Mouse (Mus musculus): Measurements from ENCODE around the gene Mgst3.
A peak's percentile ranks its signal among the peaks of the same experiment; 100 is the strongest.

The Mgst3 gene

GRCm38 (mm10) chr1:167387310-167387709, 6.3 kb downstream of the Mgst3 start:
- DNase-seq, result peak; percentile 73

- no peak for DNase-seq
Observed at GRCm38 (mm10) chr1:167386466-167386865, 7.2 kb downstream of the Mgst3 start.

DNA sequence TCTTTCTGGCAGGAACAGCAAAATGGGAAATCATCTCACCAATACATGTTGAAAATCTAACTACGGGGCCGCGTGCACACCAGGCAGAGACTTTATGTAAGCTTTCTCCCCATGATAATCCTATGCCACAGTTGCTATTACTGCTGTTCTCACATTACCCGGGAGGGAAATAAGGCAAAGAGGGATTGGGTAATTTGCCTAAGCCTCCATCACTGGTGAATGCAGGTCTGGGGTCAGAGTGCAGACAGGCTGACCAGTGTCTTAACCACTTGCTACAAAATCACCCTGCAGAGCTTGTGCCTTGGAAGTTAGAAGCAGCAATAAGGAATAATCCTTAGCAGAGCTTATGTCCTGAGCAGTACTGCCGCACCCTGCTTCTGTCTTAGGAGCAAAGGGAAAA, 8.0 kb downstream of the Mgst3 start:
- DNase-seq, result no peak

- no peak for DNase-seq
Observed at GRCm38 (mm10) chr1:167385211-167385610, 8.4 kb downstream of the Mgst3 start.

- no peak for DNase-seq
Observed at GRCm38 (mm10) chr1:167384156-167384555, 9.5 kb downstream of the Mgst3 start.

- DNase-seq, result no peak
Observed at GRCm38 (mm10) chr1:167383178-167383577, 10.5 kb downstream of the Mgst3 start.

DNA sequence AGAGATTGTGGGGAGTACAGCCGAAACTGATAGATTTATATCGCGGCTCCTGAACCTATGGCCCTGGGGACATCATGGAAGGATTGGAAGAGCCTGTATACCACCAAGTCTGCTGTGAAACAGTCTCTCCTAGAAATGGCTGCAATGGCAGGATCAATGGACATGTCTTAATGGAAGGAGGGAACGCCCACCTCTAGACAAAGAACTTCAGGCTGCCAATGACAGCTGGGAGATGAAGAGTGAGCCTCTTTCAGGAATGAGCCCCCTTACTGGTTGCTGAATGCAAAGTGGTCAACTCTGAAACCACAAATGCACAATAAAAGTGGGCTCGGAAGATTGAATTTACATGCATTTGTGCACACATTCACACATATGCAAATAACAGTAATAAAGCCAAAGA, 10.9 kb downstream of the Mgst3 start:
- DNase-seq, result no peak

GRCm38 (mm10) chr1:167382316-167382715, 11.3 kb downstream of the Mgst3 start:
- no peak for DNase-seq

- peak; percentile 30 for DNase-seq
Observed at GRCm38 (mm10) chr1:167381050-167382015, 12.3 kb downstream of the Mgst3 start.

- DNase-seq, result no peak
Observed at GRCm38 (mm10) chr1:167380223-167380622, 13.4 kb downstream of the Mgst3 start.

DNA sequence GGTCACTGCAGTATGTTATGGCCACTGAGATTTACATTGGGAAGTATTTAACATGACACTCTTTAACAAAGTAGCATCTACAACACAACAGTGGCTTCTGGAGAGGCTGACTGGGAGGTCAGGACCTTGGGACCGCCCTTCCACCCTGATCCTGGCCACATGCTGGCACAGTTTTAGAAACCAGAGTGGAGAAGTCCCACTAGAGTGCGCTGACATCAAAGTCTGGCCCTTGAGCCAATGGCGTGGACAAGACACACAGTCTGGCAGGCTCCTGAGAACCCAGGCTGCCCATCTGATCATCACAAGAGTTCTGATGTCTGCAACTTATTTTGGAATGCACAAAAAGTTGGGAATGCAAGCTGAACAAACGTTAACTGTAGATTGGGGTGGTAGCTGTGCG, 13.9 kb downstream of the Mgst3 start:
- no peak for DNase-seq

- DNase-seq, result no peak
Observed at GRCm38 (mm10) chr1:167378019-167378418, 15.6 kb downstream of the Mgst3 start.

GRCm38 (mm10) chr1:167374942-167375341, 18.7 kb downstream of the Mgst3 start:
- no peak for DNase-seq

DNA sequence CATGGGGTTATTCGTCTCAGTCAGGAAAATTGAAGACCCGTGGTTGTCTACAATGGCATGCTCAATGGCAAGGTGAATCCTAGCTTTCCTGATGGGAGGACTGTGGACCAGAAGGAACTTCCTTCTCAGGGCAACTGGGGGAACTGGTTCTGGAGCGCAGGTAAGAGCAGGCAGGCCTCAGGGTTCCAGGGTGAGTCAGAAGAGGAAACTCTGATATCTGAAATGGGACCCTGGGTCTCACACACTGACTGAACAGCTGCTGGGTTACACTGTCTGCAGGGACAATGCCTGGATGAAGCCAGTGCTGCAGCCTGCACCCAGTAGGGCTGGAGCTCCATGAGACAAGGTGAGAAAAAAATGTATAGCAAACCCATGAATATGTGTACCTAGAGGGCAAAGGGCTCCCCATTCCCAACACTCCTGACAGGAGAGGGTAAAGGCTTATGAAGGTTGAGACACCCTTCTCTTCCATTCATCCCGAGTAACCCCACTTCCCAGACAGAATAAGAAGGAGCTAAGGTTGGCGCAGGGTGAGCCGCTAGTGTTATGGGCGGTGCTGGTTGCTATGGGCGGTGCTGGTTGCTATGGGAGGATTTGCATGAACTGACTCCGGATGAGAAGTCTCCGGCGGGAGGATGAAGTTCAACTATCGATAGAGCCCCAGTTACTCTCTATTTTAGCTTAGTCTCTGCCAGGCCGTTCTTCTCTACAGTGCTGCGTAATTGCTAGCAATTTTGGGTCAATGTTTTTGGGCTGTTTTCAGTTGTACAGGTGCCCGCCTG, 19.4 kb downstream of the Mgst3 start:
- peak; percentile 84 for DNase-seq

DNA sequence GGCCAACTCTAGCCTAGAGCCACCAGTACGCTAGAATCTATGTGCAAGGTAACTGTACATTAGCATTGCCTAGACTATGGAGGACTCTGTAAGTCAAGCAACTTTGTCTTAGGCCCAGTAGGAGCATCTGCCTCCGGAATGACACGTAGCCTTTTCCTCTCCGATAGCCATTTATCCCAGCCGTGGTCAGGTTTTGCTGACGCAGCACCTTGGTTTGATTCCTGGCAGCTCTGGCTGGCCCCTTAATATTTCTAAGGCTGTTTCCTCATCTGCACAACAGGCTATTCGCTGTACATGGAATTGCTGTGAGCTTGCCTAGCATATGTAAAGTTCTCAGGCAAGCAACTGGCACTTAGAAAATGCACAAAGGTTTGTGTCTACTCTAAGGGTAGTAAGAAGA, 20.9 kb downstream of the Mgst3 start:
- no peak for DNase-seq

GRCm38 (mm10) chr1:167369905-167370304, 23.7 kb downstream of the Mgst3 start:
- DNase-seq, result peak; percentile 97

DNA sequence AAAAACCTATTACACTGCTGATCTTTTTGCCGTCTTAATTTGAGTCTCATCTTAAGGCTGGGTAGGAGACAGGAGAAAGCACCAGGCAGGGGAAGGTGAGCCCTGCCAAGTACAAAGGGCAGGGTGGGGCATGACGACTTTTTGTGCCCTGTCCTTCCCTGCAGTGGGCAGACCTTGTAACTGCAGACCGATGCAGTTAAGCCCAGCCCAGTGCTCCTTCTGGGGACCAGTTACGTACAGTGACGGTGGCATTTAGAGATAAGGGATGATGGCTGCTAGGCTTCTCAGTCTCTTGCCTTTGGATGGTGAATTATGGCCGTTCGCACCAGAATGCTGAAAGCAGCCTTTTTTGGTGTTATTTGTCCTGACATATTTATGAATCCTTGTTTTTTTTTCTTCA, 25.1 kb downstream of the Mgst3 start:
- no peak for DNase-seq

GRCm38 (mm10) chr1:167368018-167368417, 25.6 kb downstream of the Mgst3 start:
- DNase-seq, result no peak

- no peak for DNase-seq
Observed at GRCm38 (mm10) chr1:167366621-167367020, 27.0 kb downstream of the Mgst3 start.

- no peak for DNase-seq
Observed at GRCm38 (mm10) chr1:167365808-167366207, 27.8 kb downstream of the Mgst3 start.

- no peak for DNase-seq
Observed at GRCm38 (mm10) chr1:167363322-167363721, 30.3 kb downstream of the Mgst3 start.

- no peak for DNase-seq
Observed at GRCm38 (mm10) chr1:167362819-167363218, 30.8 kb downstream of the Mgst3 start.

- no peak for DNase-seq
Observed at GRCm38 (mm10) chr1:167360268-167360667, 33.4 kb downstream of the Mgst3 start.

DNA sequence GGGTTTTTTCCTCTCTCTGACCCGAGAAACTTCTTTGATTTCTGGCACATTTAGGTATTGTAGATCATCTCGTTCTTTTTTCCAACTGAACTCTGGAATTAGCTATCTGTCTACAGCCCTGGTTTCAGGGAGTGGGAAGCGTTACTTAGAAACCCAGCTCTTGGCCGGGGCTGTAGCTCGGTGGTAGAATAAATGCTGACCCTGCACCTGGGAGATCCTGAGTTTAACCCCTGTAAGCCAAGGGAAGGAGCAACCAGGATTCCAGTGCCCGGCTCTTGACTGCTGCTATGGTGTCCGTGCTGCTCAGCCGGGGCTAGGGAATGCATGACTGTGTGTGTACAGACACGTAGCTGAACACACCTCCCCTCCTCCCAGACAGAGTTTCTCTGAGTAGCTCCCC, 34.9 kb downstream of the Mgst3 start:
- DNase-seq, result no peak

Measured in lung, postnatal 36 days (tissue).